In genomic region chr2:170450933-170451332, GRCm38 (mm10) we compare ENCODE assay signal across 8 mouse cellular contexts. TPM values are rescaled to one million over a fixed set of nuclear protein-coding genes. Genes with fewer than 3 reads are reported as not detected.
DNase-seq lines count a peak whose midpoint lies in the region; ATAC-seq lines count a peak whose summit lies in the region.

No protein-coding gene starts in this region.

- 0 out of 2 replicates have a peak, but pooled peaks cover 8% of the 10 kb centered on the region for H3K9me3 ChIP-seq in hindbrain, embryonic 14.5 days (ENCODE audit: control insufficient read depth, low read length)

- no peaks in the 10 kb centered on the region for H3K36me3 ChIP-seq in hindbrain, embryonic 14.5 days (replicated peaks; ENCODE audit: control insufficient read depth, insufficient read depth)

- no peaks in the 10 kb centered on the region for H3K4me1 ChIP-seq in hindbrain, embryonic 14.5 days (replicated peaks; ENCODE audit: control insufficient read depth, insufficient read depth, low read length)

- ATAC-seq in hindbrain, embryonic 14.5 days (ENCODE audit: low FRiP score), result peak; percentile 62; the same call in 1 of the 2 replicates

- H3K9ac ChIP-seq in hindbrain, embryonic 14.5 days, result no peak overlapping the region

- WGBS in hindbrain, embryonic 14.5 days, result 9% methylated on average over 9 of the region's 9 CpGs

- H3K27ac ChIP-seq in hindbrain, embryonic 14.5 days, result no peak overlapping the region

- no peaks in the 10 kb centered on the region for H3K27me3 ChIP-seq in hindbrain, embryonic 14.5 days (ENCODE audit: control insufficient read depth, insufficient read depth, low read length)

- 0 out of 2 replicates have a peak overlapping the region, but pooled peaks have one; percentile 25 for H3K4me2 ChIP-seq in hindbrain, embryonic 14.5 days (replicated peaks)

- peak; percentile 65 for DNase-seq in Muller cell, postnatal 12 days (ENCODE audit: inconsistent ontology term)
- DNase-seq in cerebellum, adult 9-10 months, result peak; percentile 39
- DNase-seq in frontal cortex, postnatal 14 days (ENCODE audit: low spot score in 2 of 2), result peak; percentile 33 to 74
- DNase-seq in hindbrain, embryonic 14.5 days (ENCODE audit: low spot score), result peak; percentile 90
- DNase-seq in layer of hippocampus, postnatal 36 days, result peak; percentile 58 to 65
- peak; percentile 86 for DNase-seq in lung, postnatal 36 days
- DNase-seq in right cerebral cortex, adult 18-20 months, result peak; percentile 48
- peak; percentile 75 for DNase-seq in urinary bladder, postnatal 14 days (ENCODE audit: low spot score)

- H3K4me3 ChIP-seq in hindbrain, embryonic 14.5 days (replicated peaks; ENCODE audit: low read length), result no peak overlapping the region

RNA-seq across cellular contexts. Expression of gene Bcas1, which starts 23.3 kb away (rescaled TPM):
- 15.4 and 16.9 TPM in 2 replicates for polyA plus RNA-seq in hindbrain, embryonic 14.5 days (2014; fragmentation: Nextera tagmentation; extraction: Ambion mirVana)
- total RNA-seq in layer of hippocampus, postnatal 36 days (2021), result 10 to 100 TPM; 72.5 to 80.1 TPM

RNA-seq across cellular contexts. Expression of gene Pfdn4, which starts 45.3 kb away (rescaled TPM):
- polyA plus RNA-seq in hindbrain, embryonic 14.5 days (2014; fragmentation: Nextera tagmentation; extraction: Ambion mirVana), result 148 and 156 TPM in 2 replicates
- total RNA-seq in layer of hippocampus, postnatal 36 days (2021), result 10 to 100 TPM; 31.0 to 31.7 TPM

RNA-seq across cellular contexts. Expression of gene Cyp24a1, which starts 46.0 kb away (rescaled TPM):
- polyA plus RNA-seq in hindbrain, embryonic 14.5 days (2014; fragmentation: Nextera tagmentation; extraction: Ambion mirVana), result 0.05 TPM in 2 replicates
- total RNA-seq in layer of hippocampus, postnatal 36 days (2021), result not detected

Comparison
In these comparisons a context has a peak if more than half of its experiments do, and no peak if none do; other contexts are left out.
1. DNase-seq: peak in every context shown above with its lines; median percentile 90 in hindbrain, embryonic 14.5 days; 86 in lung, postnatal 36 days; 75 in urinary bladder, postnatal 14 days; 65 in Muller cell, postnatal 12 days; 62 in layer of hippocampus, postnatal 36 days; 54 in frontal cortex, postnatal 14 days; 48 in right cerebral cortex, adult 18-20 months; 39 in cerebellum, adult 9-10 months.